Mouse (Mus musculus) MEL-GATA-1-ER (cell line): ENCODE results near the gene Tnfaip8l2.
"Not testable (repeated sequence)": the region's sequence is repeated elsewhere in the genome, so short reads cannot be mapped to it uniquely, and the experiment has no call there.

Experiments
- DNase-seq: peaks from one replicate; pipeline ENCODE4 v3.0.0-alpha.2; 2012; ENCODE audit warnings: low read depth; ENCODE audit errors: extremely low read depth

The Tnfaip8l2 gene

GRCm38 (mm10) chr3:95112760-95113159, 29.4 kb downstream of the Tnfaip8l2 start:
- no peak for DNase-seq

GRCm38 (mm10) chr3:95110911-95111726, 31.0 kb downstream of the Tnfaip8l2 start, which contains the start of gene Vps72:
TSS of gene Vps72 (plus strand) at chr3:95111022.
- peak; percentile 98 for DNase-seq

GRCm38 (mm10) chr3:95107898-95108297, 34.3 kb downstream of the Tnfaip8l2 start:
- peak; percentile 58 for DNase-seq

GRCm38 (mm10) chr3:95107308-95107707, 34.9 kb downstream of the Tnfaip8l2 start:
- not testable (repeated sequence) for DNase-seq

GRCm38 (mm10) chr3:95106338-95107117, 35.6 kb downstream of the Tnfaip8l2 start, which contains the start of gene Pip5k1a:
TSS of gene Pip5k1a (minus strand) at chr3:95106930.
- peak; percentile 100 for DNase-seq

GRCm38 (mm10) chr3:95105586-95106337, 36.4 kb downstream of the Tnfaip8l2 start:
- peak; percentile 70 for DNase-seq

- DNase-seq: no peak
Measured at GRCm38 (mm10) chr3:95105121-95105520, 37.0 kb downstream of the Tnfaip8l2 start.

GRCm38 (mm10) chr3:95100854-95101253, 41.3 kb downstream of the Tnfaip8l2 start:
- DNase-seq: no peak
